Mouse (Mus musculus) lung, adult 2 months (tissue): Measurements from ENCODE around the gene Irf9.

Experiments
- CTCF ChIP-seq: fragments of 200-500 bp; IDR thresholded peaks from 2 replicates; pipeline ENCODE4 v1.5.1; 2011; ENCODE audit warnings: mild to moderate bottlenecking, low read length, control low read depth; ENCODE audit not compliant: insufficient read depth
- POLR2A ChIP-seq: fragments of 200-500 bp; IDR thresholded peaks from 2 replicates; pipeline ENCODE4 v1.6.1; 2011; ENCODE audit warnings: low read depth, mild to moderate bottlenecking, control low read depth, low read length, borderline replicate concordance; ENCODE audit errors: extremely low read depth

GRCm38 (mm10) chr14:55649884-55650283 is 46.5 kb downstream of the Irf9 start, which contains the start of gene Tssk4:
- TF ChIP-seq POLR2A (no peak), CTCF (no peak)
